Mouse (Mus musculus) midbrain, embryonic 16.5 days (tissue): ENCODE data around the gene Pax5. TPM values are rescaled to one million over a fixed set of nuclear protein-coding genes. Genes with fewer than 3 reads are reported as not detected.

Experiments
- ATAC-seq: fragments of 200-750 bp; cut with Nextera tagmentation; 2 replicates; pipeline ENCODE4 v1.8.0; 2017; ENCODE audit warnings: moderate TSS enrichment
- H3K27ac ChIP-seq: fragments of 300-500 bp; sonication (generic); 2 replicates; pipeline ENCODE4 v1.5.1; 2014; ENCODE audit warnings: mild to moderate bottlenecking, low read length, mixed read lengths
- H3K27me3 ChIP-seq: fragments of 300-500 bp; sonication (generic); 2 replicates; pipeline ENCODE4 v1.6.1; 2014; ENCODE audit warnings: low read depth, low read length, mixed read lengths; ENCODE audit not compliant: control insufficient read depth, insufficient read depth
- H3K36me3 ChIP-seq: fragments of 300-500 bp; sonication (generic); 2 replicates; pipeline ENCODE4 v1.6.1; 2014; ENCODE audit warnings: mild to moderate bottlenecking, low read length, moderate library complexity, mixed read lengths; ENCODE audit not compliant: control insufficient read depth, insufficient read depth
- H3K4me1 ChIP-seq: fragments of 300-500 bp; sonication (generic); 2 replicates; pipeline ENCODE4 v1.6.1; 2014; ENCODE audit warnings: mild to moderate bottlenecking, low read length, mixed read lengths; ENCODE audit not compliant: control insufficient read depth, insufficient read depth
- H3K4me2 ChIP-seq: fragments of 300-500 bp; sonication (generic); 2 replicates; pipeline ENCODE4 v1.6.1; 2014; ENCODE audit warnings: mild to moderate bottlenecking, low read length, mixed read lengths
- H3K4me3 ChIP-seq: fragments of 300-500 bp; sonication (generic); 2 replicates; pipeline ENCODE4 v1.5.1; 2014; ENCODE audit warnings: low read depth, mild to moderate bottlenecking, low read length, moderate library complexity, mixed read lengths
- H3K9ac ChIP-seq: fragments of 300-500 bp; sonication (generic); 2 replicates; pipeline ENCODE4 v1.6.1; 2014; ENCODE audit warnings: low read depth, low read length, mixed read lengths
- H3K9me3 ChIP-seq: fragments of 300-500 bp; sonication (generic); replicated peaks from 2 replicates; pipeline ENCODE4 v1.6.1; 2014; ENCODE audit warnings: mild to moderate bottlenecking, low read length, mixed read lengths; ENCODE audit not compliant: control insufficient read depth, poor library complexity, severe bottlenecking
- WGBS: fragments of 180-500 bp; shearing (Covaris S2); extraction: QIAGEN DNeasy Blood & Tissue Kit; methylation state at CpG from one replicate; pipeline ENCODE4 v1.1.7; 2014; 5-methylcytosine and 5-hydroxymethylcytosine counted together
- polyA plus RNA-seq: library from polyadenylated mRNA; unstranded; fragments of >200 nt; fragmentation: Nextera tagmentation; extraction: Ambion mirVana; gene quantifications from 2 replicates; pipeline ENCODE4 v1.2.1, GENCODE M21; 2015

Pax5 gene
- polyA plus RNA-seq, 1 experiment from 2014 or later = 3.6 TPM

- Histone ChIP-seq H3K36me3 (no peaks in the 10 kb centered on the region), H3K4me2 (peak overlapping the region; percentile 37), H3K27ac (no peak overlapping the region), H3K9me3 (no peaks in the 10 kb centered on the region), H3K4me3 (no peak overlapping the region), H3K4me1 (peaks cover 8% of the 10 kb centered on the region), H3K27me3 (peaks cover 5% of the 10 kb centered on the region; the same call in 1 of the 2 replicates), H3K9ac (peak overlapping the region; percentile 17; the same call in 1 of the 2 replicates)
- WGBS = 22% methylated on average over 25 of the region's 25 CpGs
- peak; percentile 79 for ATAC-seq
These were observed 201.7 kb downstream of the Pax5 start for GRCm38 (mm10) chr4:44508386-44509226.

DNA sequence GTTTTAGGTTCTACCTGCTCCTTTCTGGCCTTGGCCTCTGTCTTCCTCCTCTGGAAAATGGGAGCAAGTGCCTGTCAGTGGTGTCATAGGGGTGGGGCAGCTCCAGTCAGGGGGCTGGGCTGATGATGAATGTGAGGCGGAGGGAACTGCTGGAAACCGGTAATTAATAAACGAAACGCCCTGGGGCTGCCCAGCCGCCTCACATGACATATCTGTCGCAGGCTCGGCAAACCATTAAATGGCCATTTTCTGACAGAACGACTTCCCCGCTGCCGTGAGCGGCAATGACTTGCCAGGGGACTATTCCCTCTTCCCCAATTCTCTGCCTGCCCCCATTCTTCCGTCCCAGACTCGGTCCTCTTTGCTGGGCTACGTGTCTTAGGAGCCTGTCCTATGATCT is 202.4 kb downstream of the Pax5 start:
- ATAC-seq = no peak
- 46% methylated on average over 14 of the region's 14 CpGs for WGBS
- Histone ChIP-seq H3K4me1 (peaks cover 8% of the 10 kb centered on the region), H3K27me3 (peaks cover 5% of the 10 kb centered on the region; the same call in 1 of the 2 replicates), H3K9me3 (no peaks in the 10 kb centered on the region), H3K27ac (no peak overlapping the region), H3K9ac (no peak overlapping the region), H3K4me3 (no peak overlapping the region), H3K36me3 (no peaks in the 10 kb centered on the region), H3K4me2 (peak overlapping the region; percentile 37; the same call in 1 of the 2 replicates)

GRCm38 (mm10) chr4:44504998-44505397 is 205.3 kb downstream of the Pax5 start:
- Histone ChIP-seq H3K9me3 (no peaks in the 10 kb centered on the region), H3K4me3 (no peak overlapping the region), H3K36me3 (no peaks in the 10 kb centered on the region), H3K27ac (no peak overlapping the region), H3K27me3 (no peaks in the 10 kb centered on the region; the same call in 1 of the 2 replicates), H3K4me2 (no peak overlapping the region), H3K9ac (no peak overlapping the region), H3K4me1 (peaks cover 8% of the 10 kb centered on the region)
- ATAC-seq = no peak
- WGBS = 85% methylated on average over 7 of the region's 7 CpGs

DNA sequence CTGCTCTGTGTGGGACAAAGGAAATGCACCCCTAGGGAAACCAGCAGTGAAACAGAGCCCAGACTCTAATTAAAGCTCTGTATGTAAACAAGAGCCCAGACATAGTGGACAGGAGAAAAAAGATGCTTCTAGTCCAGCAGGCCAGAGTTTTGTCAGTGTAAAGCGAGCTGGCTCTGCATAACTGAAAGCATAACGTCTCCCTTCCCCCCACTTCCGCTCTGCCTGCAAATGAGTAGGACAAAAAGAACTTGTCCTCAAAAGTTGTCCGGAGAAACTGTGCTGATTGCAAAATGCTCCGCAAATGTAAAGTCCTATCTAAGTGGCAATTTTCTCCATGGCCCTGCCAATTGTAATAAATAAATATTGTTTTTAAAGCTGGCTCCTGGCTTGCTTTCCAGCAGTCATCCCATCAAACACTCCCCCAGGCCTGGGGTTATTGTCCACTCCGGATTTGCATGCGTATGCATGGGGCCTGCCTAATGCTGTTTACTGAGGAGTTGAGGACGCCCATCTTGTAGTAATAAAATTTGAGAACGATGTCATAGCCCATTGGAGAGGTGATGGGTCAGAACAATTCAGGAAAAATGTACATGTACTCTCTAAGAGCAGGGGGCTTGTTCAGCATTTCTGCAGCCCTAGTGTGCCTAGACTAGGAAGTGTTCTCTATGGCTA is 208.0 kb downstream of the Pax5 start:
- Histone ChIP-seq H3K9ac (no peak overlapping the region), H3K4me1 (no peaks in the 10 kb centered on the region), H3K36me3 (no peaks in the 10 kb centered on the region), H3K9me3 (no peaks in the 10 kb centered on the region), H3K4me2 (no peak overlapping the region), H3K27ac (no peak overlapping the region), H3K27me3 (no peaks in the 10 kb centered on the region), H3K4me3 (no peak overlapping the region)
- 39% methylated on average over 9 of the region's 9 CpGs for WGBS
- ATAC-seq = no peak

GRCm38 (mm10) chr4:44498156-44498555 is 212.1 kb downstream of the Pax5 start:
- ATAC-seq = no peak
- Histone ChIP-seq H3K4me2 (no peak overlapping the region), H3K9ac (no peak overlapping the region), H3K4me1 (no peaks in the 10 kb centered on the region), H3K9me3 (no peaks in the 10 kb centered on the region), H3K27ac (no peak overlapping the region), H3K36me3 (no peaks in the 10 kb centered on the region), H3K27me3 (no peaks in the 10 kb centered on the region), H3K4me3 (no peak overlapping the region)
- WGBS = 68% methylated on average over 5 of the region's 5 CpGs

DNA sequence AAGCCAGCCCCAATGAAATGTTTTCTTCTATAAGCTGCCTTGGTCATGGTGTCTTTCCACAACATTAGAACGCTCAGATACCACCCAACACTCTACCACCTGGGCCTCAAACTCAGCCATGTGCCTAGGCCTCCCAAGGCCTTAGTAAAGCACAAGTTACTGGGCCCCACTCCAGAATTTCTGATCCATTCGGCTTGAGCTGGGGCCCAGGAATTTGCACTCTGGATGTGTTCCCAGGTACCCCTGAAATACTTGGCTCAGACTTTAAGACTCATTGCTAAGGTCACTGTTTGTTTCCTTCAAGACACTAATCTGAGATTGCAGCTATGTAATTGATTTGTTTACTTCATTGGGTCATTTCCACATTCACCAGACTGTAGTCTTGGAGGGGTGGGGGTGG is 214.5 kb downstream of the Pax5 start:
- no peak for ATAC-seq
- Histone ChIP-seq H3K9me3 (no peaks in the 10 kb centered on the region), H3K4me3 (no peak overlapping the region), H3K4me1 (no peaks in the 10 kb centered on the region), H3K4me2 (no peak overlapping the region), H3K36me3 (no peaks in the 10 kb centered on the region), H3K27me3 (no peaks in the 10 kb centered on the region), H3K9ac (no peak overlapping the region), H3K27ac (no peak overlapping the region)
- WGBS = 81% methylated on average over 2 of the region's 2 CpGs

GRCm38 (mm10) chr4:44493756-44494155 is 216.5 kb downstream of the Pax5 start:
- H3K4me3 ChIP-seq = no peak overlapping the region
- no peaks in the 10 kb centered on the region for H3K27me3 ChIP-seq
- no peaks in the 10 kb centered on the region for H3K36me3 ChIP-seq
- no peak overlapping the region for H3K4me2 ChIP-seq
- H3K9me3 ChIP-seq = no peaks in the 10 kb centered on the region
- H3K27ac ChIP-seq = no peak overlapping the region
- H3K4me1 ChIP-seq = no peaks in the 10 kb centered on the region
- WGBS = 76% methylated on average over 6 of the region's 6 CpGs
- no peak for ATAC-seq
- H3K9ac ChIP-seq = no peak overlapping the region

DNA sequence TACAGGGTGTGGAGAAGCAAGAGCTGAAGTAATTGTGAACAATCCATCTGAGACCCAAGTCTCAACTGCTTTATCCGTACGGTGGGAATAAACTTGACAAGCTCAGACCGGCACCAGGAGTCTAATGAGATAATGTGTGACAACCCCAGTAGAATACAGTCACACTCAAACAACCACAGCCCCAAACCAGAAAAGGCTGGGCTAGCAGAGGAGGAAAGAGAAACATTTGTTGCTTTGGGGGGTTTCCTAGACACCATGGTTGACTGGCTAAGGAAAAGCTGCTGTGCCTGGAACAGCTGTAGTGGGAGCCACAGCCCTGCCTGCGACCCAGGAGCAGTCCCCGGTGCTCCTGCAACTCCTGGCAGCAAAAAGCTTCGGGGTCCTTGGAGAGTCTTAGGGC is 219.4 kb downstream of the Pax5 start:
- Histone ChIP-seq H3K9me3 (no peaks in the 10 kb centered on the region), H3K4me2 (no peak overlapping the region), H3K4me1 (no peaks in the 10 kb centered on the region), H3K27ac (no peak overlapping the region), H3K27me3 (no peaks in the 10 kb centered on the region), H3K9ac (no peak overlapping the region), H3K36me3 (no peaks in the 10 kb centered on the region), H3K4me3 (no peak overlapping the region)
- 69% methylated on average over 6 of the region's 6 CpGs for WGBS
- no peak for ATAC-seq

DNA sequence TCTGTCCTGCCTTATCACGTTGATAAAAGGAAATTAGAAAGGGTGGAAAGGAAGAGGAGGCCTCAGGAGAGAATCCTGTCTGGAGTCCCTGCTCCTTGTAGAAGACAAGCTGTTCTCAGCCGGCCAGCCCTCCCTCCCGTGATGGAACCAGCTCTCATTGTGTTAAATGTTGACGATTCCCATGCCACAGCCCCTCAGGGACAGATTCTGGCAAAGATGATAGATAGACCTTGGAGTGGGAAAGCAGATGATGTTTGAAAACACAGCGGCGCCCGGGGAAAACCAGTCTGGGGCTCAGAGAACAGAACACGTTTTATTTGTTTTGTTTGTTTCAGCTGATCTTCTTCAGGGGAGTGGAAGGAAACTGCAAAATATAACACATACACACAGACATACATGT is 221.6 kb downstream of the Pax5 start:
- ATAC-seq = no peak
- no peak overlapping the region for H3K9ac ChIP-seq
- H3K27ac ChIP-seq = no peak overlapping the region
- no peaks in the 10 kb centered on the region for H3K36me3 ChIP-seq
- H3K9me3 ChIP-seq = no peaks in the 10 kb centered on the region
- no peak overlapping the region for H3K4me3 ChIP-seq
- H3K4me1 ChIP-seq = no peaks in the 10 kb centered on the region
- WGBS = 56% methylated on average over 8 of the region's 8 CpGs
- H3K4me2 ChIP-seq = no peak overlapping the region
- no peaks in the 10 kb centered on the region for H3K27me3 ChIP-seq
